Mouse (Mus musculus): ENCODE measurements around the gene 5330417C22Rik.

5330417C22Rik gene

DNA sequence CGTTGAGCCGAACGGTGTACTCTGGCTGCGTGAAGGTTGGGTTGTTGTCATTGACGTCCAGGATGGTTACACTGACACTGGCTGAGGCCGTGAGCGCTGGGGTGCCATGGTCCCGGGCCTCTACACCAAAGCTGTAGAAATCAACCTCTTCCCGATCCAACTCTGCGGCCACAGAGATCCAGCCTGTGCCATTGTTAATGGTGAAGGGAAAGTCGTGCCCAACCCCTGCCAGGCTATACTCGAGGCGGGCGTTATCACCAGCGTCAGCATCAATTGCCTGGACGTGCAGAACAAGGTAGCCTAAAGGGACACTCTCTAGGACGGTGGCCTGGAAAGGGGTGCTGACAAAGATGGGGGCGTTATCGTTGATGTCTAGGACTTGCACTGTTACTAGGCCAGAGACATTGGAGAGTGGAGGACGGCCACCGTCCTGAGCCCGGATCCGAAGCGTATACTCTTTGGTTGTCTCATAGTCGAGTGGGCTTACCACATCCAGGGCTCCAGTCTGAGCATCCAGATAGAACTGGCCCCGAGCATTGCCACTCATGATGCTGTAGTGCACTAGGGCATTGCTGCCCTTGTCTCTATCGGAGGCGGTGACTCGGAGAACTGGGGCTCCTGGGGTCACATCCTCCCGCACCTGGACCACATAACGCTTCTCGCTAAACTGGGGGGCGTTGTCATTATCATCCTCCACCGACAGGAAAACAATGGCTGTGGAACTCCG lies 122.5 kb downstream of the 5330417C22Rik start:
- DNase-seq (ENCODE audit: low read depth, low spot score) = no peak

DNA sequence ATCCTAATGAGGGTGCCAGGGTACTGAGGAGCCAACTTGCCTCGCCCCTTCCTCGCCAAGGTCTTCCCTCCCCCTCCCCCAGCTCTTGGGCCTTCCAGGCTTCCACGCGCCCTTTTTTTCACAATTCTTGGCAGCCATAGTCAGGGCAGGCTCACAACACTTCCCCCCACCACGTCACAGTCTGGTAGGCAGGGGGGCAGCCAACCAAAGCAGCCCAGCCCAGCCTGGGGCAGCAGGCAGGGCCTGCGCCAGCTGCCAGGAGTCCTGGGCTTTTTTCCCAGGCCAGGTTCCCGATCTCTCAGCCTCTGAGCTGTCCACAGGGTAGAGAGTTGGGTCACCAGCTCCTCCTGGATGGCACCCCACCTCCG lies 124.6 kb downstream of the 5330417C22Rik start:
- no peak for DNase-seq (ENCODE audit: low read depth, low spot score)

- no peak for DNase-seq (ENCODE audit: low read depth, low spot score)
Observed at GRCm38 (mm10) chr3:108411026-108411753, 125.1 kb downstream of the 5330417C22Rik start.

GRCm38 (mm10) chr3:108410359-108410714 lies 126.0 kb downstream of the 5330417C22Rik start:
- DNase-seq (ENCODE audit: low read depth, low spot score) = no peak

GRCm38 (mm10) chr3:108409656-108410358 lies 126.5 kb downstream of the 5330417C22Rik start:
- DNase-seq (ENCODE audit: low read depth, low spot score) = no peak

GRCm38 (mm10) chr3:108408517-108409008 lies 127.8 kb downstream of the 5330417C22Rik start:
- DNase-seq (ENCODE audit: low read depth, low spot score) = no peak

DNA sequence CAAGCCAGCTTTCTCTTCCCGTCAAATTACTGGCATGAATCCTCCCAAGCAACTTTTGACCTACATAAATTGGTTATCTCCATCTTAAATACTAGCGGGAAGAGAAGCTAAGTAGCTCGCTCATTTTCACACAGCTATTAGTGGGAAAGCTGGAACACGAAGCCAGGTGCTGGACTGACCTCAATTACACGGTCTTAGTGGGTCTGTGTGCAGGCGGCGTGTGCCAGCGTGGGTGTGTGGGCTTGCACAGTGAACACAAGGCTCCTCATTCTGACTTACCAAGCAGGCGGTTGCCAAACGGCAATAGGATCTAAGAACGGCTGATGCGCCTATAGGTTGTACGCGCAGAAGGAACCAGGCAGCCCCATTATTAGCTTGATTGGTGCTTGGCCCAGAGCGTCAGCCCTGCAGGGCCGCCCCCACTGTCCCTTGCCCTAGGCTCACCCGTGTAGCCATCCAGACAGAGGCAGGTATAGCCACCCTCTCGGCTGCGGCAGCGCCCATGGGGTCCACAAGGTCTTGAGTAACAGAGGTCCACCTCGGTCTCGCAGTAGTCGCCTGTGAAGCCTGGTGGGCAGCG lies 129.9 kb downstream of the 5330417C22Rik start:
- DNase-seq (ENCODE audit: low read depth, low spot score) = no peak
